Mouse (Mus musculus) hindbrain, embryonic 15.5 days (tissue): ENCODE measurements around the gene Adcy9. TPM values are rescaled to one million over a fixed set of nuclear protein-coding genes. Genes with fewer than 3 reads are reported as not detected.
"Not testable (repeated sequence)": the region's sequence is repeated elsewhere in the genome, so short reads cannot be mapped to it uniquely, and the experiment has no call there.

ENCODE experiments used
- ATAC-seq: fragments of 200-750 bp; cut with Nextera tagmentation; 2 replicates; pipeline ENCODE4 v1.8.0; 2017; ENCODE audit warnings: low read depth, moderate number of reproducible peaks, moderate TSS enrichment; ENCODE audit not compliant: low FRiP score
- H3K27ac ChIP-seq: fragments of 300-500 bp; sonication (generic); replicated peaks from 2 replicates; pipeline ENCODE4 v1.5.1; 2015; ENCODE audit warnings: mild to moderate bottlenecking, inconsistent platforms
- H3K27me3 ChIP-seq: fragments of 300-500 bp; sonication (generic); 2 replicates; pipeline ENCODE4 v1.6.1; 2015; ENCODE audit warnings: control low read depth, inconsistent platforms
- H3K36me3 ChIP-seq: fragments of 300-500 bp; sonication (generic); 2 replicates; pipeline ENCODE4 v1.6.1; 2015; ENCODE audit warnings: control low read depth, inconsistent platforms
- H3K4me1 ChIP-seq: fragments of 300-500 bp; sonication (generic); replicated peaks from 2 replicates; pipeline ENCODE4 v1.6.1; 2015; ENCODE audit warnings: control low read depth, inconsistent platforms
- H3K4me2 ChIP-seq: fragments of 300-500 bp; sonication (generic); 2 replicates; pipeline ENCODE4 v1.6.1; 2015; ENCODE audit warnings: moderate library complexity, mild to moderate bottlenecking, inconsistent platforms
- H3K4me3 ChIP-seq: fragments of 300-500 bp; sonication (generic); 2 replicates; pipeline ENCODE4 v1.5.1; 2015; ENCODE audit warnings: mild to moderate bottlenecking, inconsistent platforms
- H3K9ac ChIP-seq: fragments of 300-500 bp; sonication (generic); 2 replicates; pipeline ENCODE4 v1.6.1; 2015; ENCODE audit warnings: inconsistent platforms
- H3K9me3 ChIP-seq: fragments of 300-500 bp; sonication (generic); 2 replicates; pipeline ENCODE4 v1.6.1; 2016; ENCODE audit warnings: control low read depth, inconsistent platforms
- WGBS: fragments of 180-500 bp; shearing (Covaris S2); methylation state at CpG from one replicate; pipeline ENCODE4 v1.1.7; 2015; 5-methylcytosine and 5-hydroxymethylcytosine counted together
- polyA plus RNA-seq: library from polyadenylated mRNA; unstranded; fragments of >200 nt; fragmentation: Nextera tagmentation; extraction: Ambion mirVana; gene quantifications from 2 replicates; pipeline ENCODE4 v1.2.1, GENCODE M21; 2015

Gene Adcy9
- polyA plus RNA-seq, 1 experiment from 2014 or later, result 4.9 TPM

DNA sequence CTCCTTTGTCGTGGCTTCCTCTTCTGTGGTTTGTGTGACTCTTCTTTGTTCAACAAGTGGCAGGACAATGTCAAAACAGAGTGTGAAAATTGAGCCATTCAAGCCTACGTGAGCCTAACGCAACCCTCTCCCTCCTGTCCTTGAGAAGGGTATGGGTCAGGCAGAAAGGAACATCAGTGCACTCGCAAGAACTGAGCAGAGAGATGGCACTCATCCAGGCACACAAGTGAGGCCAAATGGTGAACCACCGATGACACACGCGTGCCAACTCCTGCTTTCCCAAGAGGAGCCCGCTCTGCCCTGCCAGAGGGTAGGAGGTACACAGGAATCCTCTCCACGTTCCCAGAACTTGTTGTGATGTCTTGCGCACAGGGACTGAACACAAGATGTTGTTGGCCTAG, 50.2 kb downstream of the Adcy9 start:
- no peaks in the 10 kb centered on the region for H3K9me3 ChIP-seq
- H3K27ac ChIP-seq, result no peak overlapping the region
- H3K4me3 ChIP-seq, result no peak overlapping the region
- H3K27me3 ChIP-seq, result no peaks in the 10 kb centered on the region
- H3K4me1 ChIP-seq, result no peaks in the 10 kb centered on the region
- no peak overlapping the region for H3K4me2 ChIP-seq
- ATAC-seq, result no peak
- WGBS, result 61% methylated on average over 10 of the region's 10 CpGs
- H3K9ac ChIP-seq, result no peak overlapping the region
- no peaks in the 10 kb centered on the region for H3K36me3 ChIP-seq

- Histone ChIP-seq H3K9ac (no peak overlapping the region), H3K27me3 (no peaks in the 10 kb centered on the region), H3K9me3 (no peaks in the 10 kb centered on the region), H3K36me3 (no peaks in the 10 kb centered on the region), H3K4me2 (no peak overlapping the region), H3K27ac (no peak overlapping the region), H3K4me1 (no peaks in the 10 kb centered on the region), H3K4me3 (no peak overlapping the region)
- WGBS, result 68% methylated on average over 3 of the region's 3 CpGs
- ATAC-seq, result no peak
Measured at GRCm38 (mm10) chr16:4367930-4368329, 52.4 kb downstream of the Adcy9 start.

DNA sequence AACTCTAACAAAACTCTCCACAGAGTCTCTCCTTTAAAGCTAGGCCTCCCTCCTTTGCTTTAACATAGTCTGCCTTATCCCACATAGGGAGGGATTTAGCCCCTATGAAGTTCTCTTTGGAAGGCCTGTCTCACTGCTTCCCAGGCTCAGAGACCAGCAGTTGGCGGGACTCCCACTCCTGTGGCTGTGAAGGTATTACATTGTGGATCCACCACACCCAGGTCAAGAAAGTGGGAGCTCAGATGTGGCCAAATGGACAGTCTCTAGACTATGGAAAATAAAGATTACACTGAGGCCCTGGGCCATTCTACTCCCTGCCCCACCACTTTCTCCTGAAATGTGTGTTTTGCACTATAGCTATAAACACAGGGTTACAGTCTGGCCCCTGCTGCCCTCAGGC, 53.0 kb downstream of the Adcy9 start:
- ATAC-seq, result no peak
- 91% methylated on average over 1 of the region's 1 CpGs for WGBS

GRCm38 (mm10) chr16:4366671-4367070, 53.6 kb downstream of the Adcy9 start:
- H3K4me2 ChIP-seq, result no peak overlapping the region
- H3K27ac ChIP-seq, result no peak overlapping the region
- H3K36me3 ChIP-seq, result no peaks in the 10 kb centered on the region
- H3K9ac ChIP-seq, result no peak overlapping the region
- H3K9me3 ChIP-seq, result no peaks in the 10 kb centered on the region
- no peak for ATAC-seq
- no peaks in the 10 kb centered on the region for H3K4me1 ChIP-seq
- WGBS, result 94% methylated on average over 3 of the region's 3 CpGs
- H3K27me3 ChIP-seq, result no peaks in the 10 kb centered on the region
- H3K4me3 ChIP-seq, result no peak overlapping the region

More for the DNA sequence above, 53.0 kb downstream of the Adcy9 start:
- no peaks in the 10 kb centered on the region for H3K4me1 ChIP-seq
- no peak overlapping the region for H3K4me2 ChIP-seq
- no peak overlapping the region for H3K27ac ChIP-seq
- no peaks in the 10 kb centered on the region for H3K27me3 ChIP-seq
- H3K4me3 ChIP-seq, result no peak overlapping the region
- no peak overlapping the region for H3K9ac ChIP-seq
- H3K9me3 ChIP-seq, result no peaks in the 10 kb centered on the region
- no peaks in the 10 kb centered on the region for H3K36me3 ChIP-seq

DNA sequence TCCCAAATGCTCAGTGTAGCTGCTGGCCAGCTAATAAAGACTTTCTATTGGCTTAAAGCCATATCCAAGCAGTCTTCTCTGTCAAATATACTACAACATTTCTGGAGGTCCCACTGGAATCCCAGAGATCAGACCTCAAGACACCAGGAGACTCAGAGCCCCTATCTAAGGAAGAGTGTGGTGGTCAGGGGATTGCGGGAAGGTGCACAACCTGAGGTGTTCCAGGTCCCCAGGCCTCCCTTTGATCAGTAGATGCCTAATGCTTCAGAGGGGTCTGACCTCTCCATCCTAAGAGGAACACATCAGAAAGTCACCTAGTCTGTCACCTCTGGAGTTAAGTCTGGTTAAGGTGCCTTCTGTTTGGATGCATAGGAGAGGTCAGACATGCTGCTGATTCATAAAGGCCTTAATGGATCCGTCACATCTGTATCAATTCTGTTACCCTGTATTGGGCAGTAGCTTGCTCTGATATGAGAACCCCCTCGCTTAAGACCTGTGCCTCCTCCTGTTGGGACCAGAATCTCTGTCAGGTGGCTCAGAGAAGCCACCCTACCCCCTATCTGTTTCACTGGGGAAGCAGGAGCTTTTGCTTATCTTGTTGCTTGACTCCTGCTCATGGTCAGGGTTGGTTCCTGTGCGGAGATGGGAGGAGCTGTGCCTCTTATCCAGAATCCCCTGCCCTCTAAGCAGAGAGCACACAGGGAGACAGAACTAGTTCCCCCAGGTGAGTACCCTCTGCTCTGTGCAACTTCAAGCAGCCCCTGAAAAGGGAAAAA, 56.8 kb downstream of the Adcy9 start:
- Histone ChIP-seq H3K9ac (no peak overlapping the region), H3K4me3 (no peak overlapping the region), H3K27ac (no peak overlapping the region), H3K27me3 (no peaks in the 10 kb centered on the region), H3K36me3 (no peaks in the 10 kb centered on the region), H3K4me2 (no peak overlapping the region), H3K4me1 (no peaks in the 10 kb centered on the region), H3K9me3 (no peaks in the 10 kb centered on the region)
- no peak for ATAC-seq
- 95% methylated on average over 4 of the region's 4 CpGs for WGBS

GRCm38 (mm10) chr16:4355260-4356043, 64.8 kb downstream of the Adcy9 start:
- 56% methylated on average over 4 of the region's 4 CpGs for WGBS
- Histone ChIP-seq H3K27me3 (no peaks in the 10 kb centered on the region), H3K9me3 (no peaks in the 10 kb centered on the region), H3K9ac (no peak overlapping the region), H3K4me1 (no peaks in the 10 kb centered on the region), H3K36me3 (no peaks in the 10 kb centered on the region), H3K4me2 (no peak overlapping the region), H3K4me3 (no peak overlapping the region), H3K27ac (no peak overlapping the region)
- no peak for ATAC-seq

DNA sequence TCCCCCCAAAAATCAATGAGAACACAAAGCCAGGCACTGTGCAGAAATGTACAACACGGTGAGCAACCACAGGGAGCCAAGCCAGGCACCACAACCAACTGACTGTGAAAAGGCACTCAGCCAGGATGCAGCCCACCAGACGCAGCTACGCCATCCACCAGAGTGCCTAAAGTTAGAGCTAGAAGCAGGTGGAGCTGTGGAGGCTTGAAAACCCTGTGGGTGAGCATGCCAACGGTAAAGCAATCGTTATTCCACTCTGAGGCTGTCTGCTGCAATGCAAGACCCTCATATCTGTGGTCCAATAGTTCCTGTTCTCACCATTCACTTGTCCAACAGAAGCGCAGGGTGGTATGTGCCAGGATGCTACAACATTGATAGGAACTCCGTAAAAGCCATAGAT, 77.7 kb downstream of the Adcy9 start:
- Histone ChIP-seq H3K27me3 (no peaks in the 10 kb centered on the region), H3K4me3 (no peak overlapping the region), H3K9me3 (no peaks in the 10 kb centered on the region), H3K9ac (no peak overlapping the region), H3K4me1 (no peaks in the 10 kb centered on the region), H3K4me2 (no peak overlapping the region), H3K36me3 (no peaks in the 10 kb centered on the region), H3K27ac (no peak overlapping the region)
- no peak for ATAC-seq
- 91% methylated on average over 7 of the region's 7 CpGs for WGBS

DNA sequence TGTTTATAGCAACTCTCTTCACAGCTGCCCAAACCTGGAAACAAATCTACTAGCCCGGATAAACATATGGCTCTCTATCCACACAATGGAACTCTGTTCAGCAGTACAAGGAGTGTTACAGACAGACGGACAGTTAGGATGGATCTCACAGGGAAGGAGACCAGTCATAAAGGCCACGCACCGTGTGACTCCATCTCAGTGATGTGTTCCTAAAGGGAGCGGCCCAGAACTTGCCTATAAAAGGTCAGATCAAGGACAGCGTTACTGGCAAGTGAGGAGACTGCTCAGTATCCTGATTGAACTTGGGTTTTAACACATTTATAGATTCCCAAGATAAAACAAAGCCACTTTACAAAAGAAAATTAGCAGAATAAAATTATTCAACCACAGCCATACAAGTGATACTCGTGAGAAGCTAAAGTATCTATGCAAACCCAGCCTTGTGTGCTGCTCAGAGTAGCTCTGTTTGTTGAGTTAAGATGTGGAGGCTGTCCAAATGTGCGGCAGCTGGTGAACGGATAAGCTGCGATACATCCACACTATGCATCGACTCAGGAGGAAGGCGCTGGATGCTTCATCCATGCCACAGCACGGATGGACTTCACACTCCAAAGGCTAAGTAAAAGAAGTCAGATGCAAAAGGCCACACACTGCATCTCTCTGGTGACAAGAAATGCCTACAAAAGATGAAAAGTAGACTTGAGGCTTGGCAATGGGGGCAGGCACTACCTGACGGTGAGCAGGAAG, 78.8 kb downstream of the Adcy9 start:
- no peaks in the 10 kb centered on the region for H3K4me1 ChIP-seq
- H3K27ac ChIP-seq, result no peak overlapping the region
- H3K27me3 ChIP-seq, result no peaks in the 10 kb centered on the region
- H3K4me2 ChIP-seq, result no peak overlapping the region
- H3K9ac ChIP-seq, result no peak overlapping the region
- WGBS, result 83% methylated on average over 14 of the region's 14 CpGs
- no peak for ATAC-seq
- H3K9me3 ChIP-seq, result no peaks in the 10 kb centered on the region
- no peaks in the 10 kb centered on the region for H3K36me3 ChIP-seq
- H3K4me3 ChIP-seq, result no peak overlapping the region

DNA sequence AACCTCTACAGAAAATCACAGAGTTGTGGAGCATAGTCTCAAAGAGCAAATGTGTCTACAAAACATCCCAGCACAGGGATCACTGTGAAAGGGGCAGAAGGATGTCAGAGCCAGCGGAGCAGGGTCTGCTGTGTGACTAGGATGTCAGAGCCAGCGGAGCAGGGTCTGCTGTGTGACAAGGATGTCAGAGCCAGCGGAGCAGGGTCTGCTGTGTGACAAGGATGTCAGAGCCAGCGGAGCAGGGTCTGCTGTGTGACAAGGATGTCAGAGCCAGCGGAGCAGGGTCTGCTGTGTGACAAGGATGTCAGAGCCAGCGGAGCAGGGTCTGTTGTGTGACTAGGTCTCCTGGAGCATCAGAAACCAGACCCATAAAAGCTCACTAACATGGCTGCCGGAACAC, 81.1 kb downstream of the Adcy9 start:
- not testable (repeated sequence) for ATAC-seq, H3K9me3 ChIP-seq, H3K27ac ChIP-seq, H3K4me3 ChIP-seq, H3K4me2 ChIP-seq, H3K9ac ChIP-seq, H3K4me1 ChIP-seq, H3K27me3 ChIP-seq, H3K36me3 ChIP-seq
- 79% methylated on average over 7 of the region's 7 CpGs for WGBS

DNA sequence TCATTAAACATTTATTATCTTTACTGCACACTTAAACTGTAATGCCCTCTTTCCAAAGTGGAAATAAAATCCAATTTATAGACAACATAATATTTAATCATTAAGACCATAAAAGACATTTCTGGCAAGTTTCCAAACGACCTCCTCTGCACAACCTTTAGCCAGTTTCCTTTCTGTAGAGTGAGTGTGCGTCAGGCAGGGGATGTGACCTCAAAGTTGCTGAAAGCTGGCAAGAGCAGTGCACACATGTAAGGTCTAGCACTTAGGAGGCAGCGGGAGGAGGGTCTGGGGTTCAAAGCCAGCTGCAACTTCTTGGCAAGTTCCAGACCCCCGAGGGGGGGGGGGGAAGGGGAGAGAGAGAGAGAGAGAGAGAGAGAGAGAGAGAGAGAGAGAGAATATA, 83.0 kb downstream of the Adcy9 start:
- Histone ChIP-seq H3K4me1 (no peaks in the 10 kb centered on the region), H3K36me3 (no peaks in the 10 kb centered on the region), H3K27me3 (no peaks in the 10 kb centered on the region), H3K9ac (no peak overlapping the region), H3K9me3 (no peaks in the 10 kb centered on the region), H3K4me2 (no peak overlapping the region), H3K4me3 (no peak overlapping the region), H3K27ac (no peak overlapping the region)
- ATAC-seq, result no peak
- WGBS, result 76% methylated on average over 4 of the region's 4 CpGs

DNA sequence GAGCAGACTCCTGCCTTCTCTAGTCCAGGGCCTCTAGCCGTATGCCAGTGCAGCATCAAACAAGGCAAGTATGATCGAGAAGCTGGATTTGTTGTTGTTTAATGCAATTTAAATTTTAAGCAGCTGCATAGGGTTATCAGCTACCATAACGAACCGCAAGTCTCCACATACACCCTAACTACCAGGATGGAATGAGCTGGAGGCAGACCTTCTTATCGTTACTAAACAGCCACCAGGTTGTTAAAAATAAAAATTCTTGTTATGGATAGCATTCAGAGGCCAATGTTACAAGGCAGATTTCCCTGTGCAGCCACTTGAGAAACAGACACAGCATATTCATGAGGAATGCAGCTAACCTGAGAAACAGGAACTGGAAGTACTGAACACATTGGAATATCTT, 86.5 kb downstream of the Adcy9 start:
- Histone ChIP-seq H3K36me3 (no peaks in the 10 kb centered on the region), H3K27me3 (no peaks in the 10 kb centered on the region), H3K4me1 (no peaks in the 10 kb centered on the region), H3K4me2 (no peak overlapping the region), H3K9me3 (no peaks in the 10 kb centered on the region), H3K4me3 (no peak overlapping the region), H3K9ac (no peak overlapping the region), H3K27ac (no peak overlapping the region)
- 88% methylated on average over 5 of the region's 5 CpGs for WGBS
- no peak for ATAC-seq

DNA sequence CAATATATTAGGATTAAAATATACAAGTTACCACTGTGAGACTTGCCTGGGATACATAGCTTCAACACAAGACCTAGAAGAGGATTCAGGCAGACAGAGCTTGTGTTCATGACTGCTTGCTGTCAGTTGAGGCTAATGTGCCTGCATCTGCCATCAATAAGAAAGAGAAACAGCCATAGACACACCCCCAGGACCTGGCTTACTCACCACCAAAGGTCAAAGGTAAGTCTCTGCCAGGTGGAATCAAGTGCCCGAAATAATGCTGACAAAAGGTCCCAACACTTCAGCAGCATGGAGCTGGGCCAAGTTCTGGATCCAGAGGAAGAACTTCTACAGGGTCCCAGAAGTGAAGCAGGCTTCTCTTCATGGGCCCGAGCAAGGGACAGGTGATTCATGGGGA, 86.9 kb downstream of the Adcy9 start:
- H3K4me2 ChIP-seq, result no peak overlapping the region
- 85% methylated on average over 2 of the region's 2 CpGs for WGBS
- no peaks in the 10 kb centered on the region for H3K27me3 ChIP-seq
- H3K4me3 ChIP-seq, result no peak overlapping the region
- no peak overlapping the region for H3K27ac ChIP-seq
- no peak for ATAC-seq
- no peaks in the 10 kb centered on the region for H3K36me3 ChIP-seq
- no peak overlapping the region for H3K9ac ChIP-seq
- no peaks in the 10 kb centered on the region for H3K4me1 ChIP-seq
- H3K9me3 ChIP-seq, result no peaks in the 10 kb centered on the region
